Mouse (Mus musculus) spleen, adult 2 months (tissue): ENCODE measurements around the gene Myh14. TPM values are rescaled to one million over a fixed set of nuclear protein-coding genes. Genes with fewer than 3 reads are reported as not detected.

Experiments used
- DNase-seq, 2 experiments: peaks; one replicate each; pipeline versions ENCODE4 v3.0.0 to v3.0.0-alpha.2; 2012 to 2021; ENCODE audit warnings: low spot score in 2 of 2, low read depth in 1 of 2
- H3K27ac ChIP-seq: fragments of 200-500 bp; 2 replicates; pipeline ENCODE4 v1.5.1; 2012; ENCODE audit warnings: low read length, inconsistent platforms; ENCODE audit not compliant: insufficient read depth
- H3K27me3 ChIP-seq: fragments of 200-500 bp; 2 replicates; pipeline ENCODE4 v1.6.1; 2012; ENCODE audit warnings: mild to moderate bottlenecking, moderate library complexity, low read length, inconsistent platforms; ENCODE audit not compliant: control insufficient read depth, insufficient read depth
- H3K36me3 ChIP-seq: fragments of 200-500 bp; 2 replicates; pipeline ENCODE4 v1.6.1; 2012; ENCODE audit warnings: mild to moderate bottlenecking, low read length, inconsistent platforms; ENCODE audit not compliant: control insufficient read depth, insufficient read depth
- H3K4me1 ChIP-seq: fragments of 200-500 bp; 2 replicates; pipeline ENCODE4 v1.6.1; 2011; ENCODE audit warnings: inconsistent platforms; ENCODE audit not compliant: control insufficient read depth, insufficient read depth, insufficient read length
- H3K4me3 ChIP-seq: fragments of 200-500 bp; 2 replicates; pipeline ENCODE4 v1.5.1; 2011; ENCODE audit warnings: mild to moderate bottlenecking, inconsistent platforms; ENCODE audit not compliant: insufficient read depth, insufficient read length; ENCODE audit errors: extremely low read depth
- CTCF ChIP-seq: fragments of 200-500 bp; IDR thresholded peaks from 2 replicates; pipeline ENCODE4 v1.5.1; 2011; ENCODE audit warnings: mild to moderate bottlenecking, inconsistent platforms; ENCODE audit not compliant: insufficient read depth, insufficient read length, insufficient replicate concordance; ENCODE audit errors: extremely low read depth
- POLR2A ChIP-seq: fragments of 200-500 bp; IDR thresholded peaks from 2 replicates; pipeline ENCODE4 v1.6.1; 2011; ENCODE audit warnings: low read depth, low read length, inconsistent platforms
- WGBS: fragments of 180-500 bp; shearing (Covaris S2); methylation state at CpG from one replicate; pipeline ENCODE4 v1.1.7; 2018; 5-methylcytosine and 5-hydroxymethylcytosine counted together
- polyA plus RNA-seq: library from polyadenylated mRNA; depleted of rRNA; stranded (reverse); fragments of >200 nt; gene quantifications from 2 replicates; pipeline ENCODE4 v1.2.3, GENCODE M21; 2012; rRNA removed

Gene Myh14
- polyA plus RNA-seq, 1 experiment, result 0.63 TPM

- Histone ChIP-seq H3K36me3 (no peaks in the 10 kb centered on the region), H3K27me3 (no peaks in the 10 kb centered on the region), H3K27ac (no peak overlapping the region), H3K4me1 (no peaks in the 10 kb centered on the region), H3K4me3 (no peak overlapping the region)
- no peak for DNase-seq
- TF ChIP-seq CTCF (no peak), POLR2A (no peak)
- 57% methylated on average over 8 of the region's 8 CpGs for WGBS
Measured at GRCm38 (mm10) chr7:44563284-44563683, 107.4 kb downstream of the Myh14 start.

GRCm38 (mm10) chr7:44560435-44561400 lies 109.9 kb downstream of the Myh14 start:
- no peak overlapping the region for H3K27ac ChIP-seq
- peak; percentile 72 to 81 for DNase-seq
- 53% methylated on average over 18 of the region's 18 CpGs for WGBS
- H3K4me1 ChIP-seq, result peaks cover 5% of the 10 kb centered on the region
- H3K27me3 ChIP-seq, result no peaks in the 10 kb centered on the region
- no peaks in the 10 kb centered on the region for H3K36me3 ChIP-seq
- H3K4me3 ChIP-seq, result no peak overlapping the region
- TF ChIP-seq POLR2A, result no peak
- TF ChIP-seq CTCF, result peak; percentile 77; the same call in 1 of the 2 replicates

- H3K4me1 ChIP-seq, result peaks cover 5% of the 10 kb centered on the region
- no peak for TF ChIP-seq POLR2A
- no peak for TF ChIP-seq CTCF
- H3K27ac ChIP-seq, result no peak overlapping the region
- H3K4me3 ChIP-seq, result no peak overlapping the region
- H3K27me3 ChIP-seq, result no peaks in the 10 kb centered on the region
- WGBS, result 85% methylated on average over 2 of the region's 2 CpGs
- no peak for DNase-seq
- no peaks in the 10 kb centered on the region for H3K36me3 ChIP-seq
Measured at GRCm38 (mm10) chr7:44557629-44558028, 113.0 kb downstream of the Myh14 start.

Other genes starting within 250 kb of the Myh14 start
- gene Lrrc4b, start 241.8 kb downstream of the Myh14 start, polyA plus RNA-seq, result 0.22 and 0.23 TPM in 2 replicates
- gene Aspdh, start 205.5 kb downstream of the Myh14 start, polyA plus RNA-seq, result 0.40 TPM in 1 of 2 replicates, not detected in the other
- gene Josd2, start 202.9 kb downstream of the Myh14 start, polyA plus RNA-seq, result 124 and 171 TPM in 2 replicates
- 188 and 231 TPM in 2 replicates for gene Emc10, start 174.3 kb downstream of the Myh14 start, polyA plus RNA-seq
- gene Fam71e1, start 174.3 kb downstream of the Myh14 start, polyA plus RNA-seq, result 5.1 and 7.3 TPM in 2 replicates
- 1.2 and 1.4 TPM in 2 replicates for gene Mybpc2, start 146.2 kb downstream of the Myh14 start, polyA plus RNA-seq
- gene Spib, start 138.8 kb downstream of the Myh14 start, polyA plus RNA-seq, result 285 and 365 TPM in 2 replicates
- 118 and 121 TPM in 2 replicates for gene Pold1, start 122.0 kb downstream of the Myh14 start, polyA plus RNA-seq
- 162 and 211 TPM in 2 replicates for gene Nr1h2, start 116.9 kb downstream of the Myh14 start, polyA plus RNA-seq
- 256 and 335 TPM in 2 replicates for gene Napsa, start 98.5 kb downstream of the Myh14 start, polyA plus RNA-seq
- 3.5 and 4.2 TPM in 2 replicates for gene Kcnc3, start 80.2 kb downstream of the Myh14 start, polyA plus RNA-seq
- not detected in 2 replicates for gene Izumo2, start 37.9 kb upstream of the Myh14 start, polyA plus RNA-seq
- gene Vrk3, start 77.6 kb upstream of the Myh14 start, polyA plus RNA-seq, result 46.4 and 52.5 TPM in 2 replicates
- 0.25 and 0.27 TPM in 2 replicates for gene Zfp473, start 80.2 kb upstream of the Myh14 start, polyA plus RNA-seq
- gene Nup62, start 145.2 kb upstream of the Myh14 start, polyA plus RNA-seq, result 43.8 and 60.5 TPM in 2 replicates
- gene Il4i1, start 145.5 kb upstream of the Myh14 start, polyA plus RNA-seq, result 175 and 251 TPM in 2 replicates
- 49.6 and 66.2 TPM in 2 replicates for gene Atf5, start 145.8 kb upstream of the Myh14 start, polyA plus RNA-seq
- 67.8 and 105 TPM in 2 replicates for gene Akt1s1, start 178.1 kb upstream of the Myh14 start, polyA plus RNA-seq
- 68.4 and 91.7 TPM in 2 replicates for gene Tbc1d17, start 178.2 kb upstream of the Myh14 start, polyA plus RNA-seq
- 67.3 and 84.9 TPM in 2 replicates for gene Pnkp, start 186.3 kb upstream of the Myh14 start, polyA plus RNA-seq
- gene Ptov1, start 198.9 kb upstream of the Myh14 start, polyA plus RNA-seq, result 66.2 and 77.3 TPM in 2 replicates
- 113 and 136 TPM in 2 replicates for gene Med25, start 221.9 kb upstream of the Myh14 start, polyA plus RNA-seq
- 52.8 and 54.4 TPM in 2 replicates for gene Fuz, start 225.2 kb upstream of the Myh14 start, polyA plus RNA-seq